Mouse (Mus musculus) kidney, postnatal 36 days (tissue): ENCODE results near the gene Sacs.
A peak's percentile ranks its signal among the peaks of the same experiment; 100 is the strongest.

Experiments used
- DNase-seq, 2 experiments: peaks; one replicate each; pipeline ENCODE4 v3.0.0; 2021 to 2022; ENCODE audit warnings: mixed read lengths in 2 of 2

Gene Sacs

GRCm38 (mm10) chr14:61242611-61243010 lies 104.4 kb downstream of the Sacs start:
- DNase-seq = peak in 1 of 2 experiments; percentile 10

- peak in 1 of 2 experiments; percentile 4 for DNase-seq
Measured at GRCm38 (mm10) chr14:61246444-61246843, 108.2 kb downstream of the Sacs start.

GRCm38 (mm10) chr14:61252596-61253388 lies 114.5 kb downstream of the Sacs start:
- DNase-seq = no peak

GRCm38 (mm10) chr14:61258352-61258751 lies 120.1 kb downstream of the Sacs start, which contains the start of gene Sgcg:
TSS of gene Sgcg (minus strand) at chr14:61258490.
- no peak for DNase-seq

- DNase-seq = no peak
Measured at GRCm38 (mm10) chr14:61259084-61259483, 120.8 kb downstream of the Sacs start.

- DNase-seq = no peak
Measured at GRCm38 (mm10) chr14:61267908-61268475, 129.7 kb downstream of the Sacs start.

GRCm38 (mm10) chr14:61274414-61275198 lies 136.3 kb downstream of the Sacs start:
- DNase-seq = peak in 1 of 2 experiments; percentile 6

GRCm38 (mm10) chr14:61277285-61277684 lies 139.0 kb downstream of the Sacs start:
- peak; percentile 9 to 78 for DNase-seq

GRCm38 (mm10) chr14:61278676-61279300 lies 140.5 kb downstream of the Sacs start:
- no peak for DNase-seq

- no peak for DNase-seq
Measured at GRCm38 (mm10) chr14:61288606-61289286, 150.5 kb downstream of the Sacs start.
